Mouse (Mus musculus) liver, postnatal 0 days (tissue): Measurements from ENCODE around the gene Mpg. TPM values are rescaled to one million over a fixed set of nuclear protein-coding genes. Genes with fewer than 3 reads are reported as not detected.

Experiments
- ATAC-seq: fragments of 200-750 bp; cut with Nextera tagmentation; 2 replicates; pipeline ENCODE4 v1.8.0; 2017; ENCODE audit warnings: mild to moderate bottlenecking, moderate library complexity
- DNase-seq: peaks from one replicate; pipeline ENCODE4 v3.0.0-alpha.2; 2016
- H3K27ac ChIP-seq: fragments of 300-500 bp; sonication (generic); 2 replicates; pipeline ENCODE4 v1.5.1; 2014; ENCODE audit warnings: antibody characterized with exemption, moderate library complexity, mild to moderate bottlenecking, low read depth
- H3K27me3 ChIP-seq: fragments of 300-500 bp; sonication (generic); 2 replicates; pipeline ENCODE4 v1.6.1; 2014; ENCODE audit warnings: low read length, control low read depth, mixed read lengths; ENCODE audit not compliant: insufficient read depth
- H3K36me3 ChIP-seq: fragments of 300-500 bp; sonication (generic); replicated peaks from 2 replicates; pipeline ENCODE4 v1.6.1; 2014; ENCODE audit warnings: mild to moderate bottlenecking, control low read depth, low read length, moderate library complexity, mixed read lengths; ENCODE audit not compliant: insufficient read depth
- H3K4me1 ChIP-seq: fragments of 300-500 bp; sonication (generic); 2 replicates; pipeline ENCODE4 v1.6.1; 2014; ENCODE audit warnings: antibody characterized with exemption, mild to moderate bottlenecking, control low read depth; ENCODE audit not compliant: insufficient read depth
- H3K4me2 ChIP-seq: fragments of 300-500 bp; sonication (generic); 2 replicates; pipeline ENCODE4 v1.6.1; 2014; ENCODE audit warnings: low read depth, mild to moderate bottlenecking, low read length, moderate library complexity, mixed read lengths
- H3K4me3 ChIP-seq: fragments of 300-500 bp; sonication (generic); 2 replicates; pipeline ENCODE4 v1.5.1; 2014; ENCODE audit warnings: low read depth, low read length
- H3K9ac ChIP-seq: fragments of 300-500 bp; sonication (generic); replicated peaks from 2 replicates; pipeline ENCODE4 v1.6.1; 2014; ENCODE audit warnings: mild to moderate bottlenecking, moderate library complexity
- H3K9me3 ChIP-seq: fragments of 300-500 bp; sonication (generic); 2 replicates; pipeline ENCODE4 v1.6.1; 2016; ENCODE audit warnings: mild to moderate bottlenecking, control low read depth, low read length, mixed read lengths
- CTCF ChIP-seq: sonication (generic); IDR thresholded peaks from 2 replicates; pipeline ENCODE4 v1.5.1; 2016; ENCODE audit warnings: antibody characterized with exemption, low read depth
- EP300 ChIP-seq: IDR thresholded peaks from 2 replicates; pipeline ENCODE4 v1.6.1; 2016; ENCODE audit warnings: antibody characterized with exemption, low read depth, mild to moderate bottlenecking
- WGBS: fragments of 180-500 bp; shearing (Covaris S2); extraction: QIAGEN DNeasy Blood & Tissue Kit; methylation state at CpG from one replicate; pipeline ENCODE4 v1.1.7; 2014; ENCODE audit not compliant: insufficient replicate concordance; 5-methylcytosine and 5-hydroxymethylcytosine counted together
- polyA plus RNA-seq: library from polyadenylated mRNA; unstranded; fragments of >200 nt; fragmentation: Nextera tagmentation; extraction: Ambion mirVana; gene quantifications from 2 replicates; pipeline ENCODE4 v1.2.1, GENCODE M21; 2015

Mpg gene
- polyA plus RNA-seq, 1 experiment from 2014 or later = 13.5 TPM

- TF ChIP-seq EP300 (no peak), CTCF (no peak)
- no peaks in the 10 kb centered on the region for H3K9me3 ChIP-seq
- ATAC-seq (no peak), DNase-seq (no peak)
- H3K27ac ChIP-seq = 0 out of 2 replicates have a peak overlapping the region, but pooled peaks have one; percentile 8
- H3K4me2 ChIP-seq = peak overlapping the region; percentile 83
- H3K9ac ChIP-seq = peak overlapping the region; percentile 89
- WGBS = 42% methylated on average over 1 of the region's 1 CpGs
- H3K27me3 ChIP-seq = peaks cover 25% of the 10 kb centered on the region
- peaks cover 31% of the 10 kb centered on the region for H3K36me3 ChIP-seq
- peak overlapping the region; percentile 81 for H3K4me3 ChIP-seq
- peaks cover 31% of the 10 kb centered on the region for H3K4me1 ChIP-seq
Measured at GRCm38 (mm10) chr11:32227041-32227440, 736 bp downstream of the Mpg start.

DNA sequence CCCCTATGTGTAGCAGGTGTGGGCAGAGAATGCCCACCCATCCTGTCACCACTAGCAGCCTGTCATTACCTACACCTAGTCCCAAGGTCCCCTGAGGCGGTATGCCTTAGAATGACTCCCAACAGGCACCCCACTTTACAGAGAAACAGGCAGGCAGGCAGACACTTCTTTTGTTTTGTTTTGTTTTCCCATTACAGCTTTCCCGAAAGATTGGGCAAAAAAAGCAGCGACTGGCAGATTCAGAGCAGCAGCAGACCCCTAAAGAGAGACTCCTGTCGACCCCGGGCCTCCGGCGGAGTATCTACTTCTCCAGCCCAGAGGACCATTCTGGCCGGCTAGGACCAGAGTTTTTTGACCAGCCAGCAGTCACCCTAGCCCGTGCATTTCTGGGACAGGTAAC, 1.2 kb downstream of the Mpg start:
- no peaks in the 10 kb centered on the region for H3K9me3 ChIP-seq
- H3K4me3 ChIP-seq = peak overlapping the region; percentile 81
- peak overlapping the region; percentile 89 for H3K9ac ChIP-seq
- ATAC-seq (no peak), DNase-seq (no peak)
- no peak for TF ChIP-seq CTCF
- TF ChIP-seq EP300 = no peak
- peaks cover 22% of the 10 kb centered on the region for H3K27me3 ChIP-seq
- 94% methylated on average over 9 of the region's 9 CpGs for WGBS
- H3K4me2 ChIP-seq = peak overlapping the region; percentile 83
- H3K36me3 ChIP-seq = peaks cover 36% of the 10 kb centered on the region
- H3K27ac ChIP-seq = no peak overlapping the region
- H3K4me1 ChIP-seq = peaks cover 28% of the 10 kb centered on the region

DNA sequence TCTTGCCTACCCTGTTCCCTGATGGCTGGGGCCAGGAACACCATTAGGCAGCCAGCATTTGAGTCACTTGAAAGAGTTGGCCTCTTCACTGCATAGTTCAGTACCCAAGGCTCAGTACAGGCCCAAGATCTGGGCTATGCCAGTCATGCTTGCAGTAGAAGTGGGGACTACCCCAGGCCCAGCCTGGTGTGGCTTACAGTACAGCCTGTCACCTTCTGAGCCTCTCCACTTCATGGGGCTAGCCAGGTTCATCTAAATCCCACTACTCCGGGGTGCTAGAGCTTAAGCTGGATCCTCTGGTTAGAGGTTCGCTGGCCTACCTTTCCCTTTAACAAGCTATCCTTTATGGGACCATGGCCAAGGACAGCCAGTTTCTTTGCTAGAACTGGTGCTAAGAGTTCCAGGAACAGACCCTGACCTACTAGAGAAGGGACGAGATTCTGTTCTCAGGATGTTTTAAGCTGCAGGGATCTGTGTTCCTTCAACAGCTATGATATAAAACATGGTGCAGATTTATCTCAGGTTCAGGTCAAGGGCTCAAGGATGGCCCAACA, 2.1 kb downstream of the Mpg start:
- Histone ChIP-seq H3K27me3 (peaks cover 14% of the 10 kb centered on the region), H3K9me3 (no peaks in the 10 kb centered on the region), H3K4me2 (no peak overlapping the region), H3K27ac (no peak overlapping the region), H3K4me3 (no peak overlapping the region), H3K36me3 (peaks cover 42% of the 10 kb centered on the region), H3K4me1 (peaks cover 24% of the 10 kb centered on the region), H3K9ac (no peak overlapping the region)
- TF ChIP-seq EP300 (no peak), CTCF (no peak)
- 83% methylated on average over 3 of the region's 3 CpGs for WGBS
- ATAC-seq = no peak
- no peak for DNase-seq

GRCm38 (mm10) chr11:32230220-32230619, 3.9 kb downstream of the Mpg start:
- Histone ChIP-seq H3K9ac (no peak overlapping the region), H3K27ac (no peak overlapping the region), H3K4me2 (no peak overlapping the region), H3K9me3 (no peaks in the 10 kb centered on the region), H3K4me1 (peaks cover 16% of the 10 kb centered on the region), H3K36me3 (peaks cover 61% of the 10 kb centered on the region), H3K27me3 (0 out of 2 replicates have a peak, but pooled peaks cover under 1% of the 10 kb centered on the region), H3K4me3 (no peak overlapping the region)
- no peak for DNase-seq
- TF ChIP-seq CTCF = 0 out of 2 replicates have a peak, but pooled peaks have one; percentile 12
- no peak for TF ChIP-seq EP300
- no peak for ATAC-seq
- 80% methylated on average over 4 of the region's 4 CpGs for WGBS

GRCm38 (mm10) chr11:32231125-32231524, 4.8 kb downstream of the Mpg start:
- Histone ChIP-seq H3K36me3 (peaks cover 62% of the 10 kb centered on the region), H3K4me3 (no peak overlapping the region), H3K4me1 (peaks cover 7% of the 10 kb centered on the region), H3K9ac (no peak overlapping the region), H3K4me2 (no peak overlapping the region), H3K27me3 (no peaks in the 10 kb centered on the region), H3K27ac (no peak overlapping the region), H3K9me3 (no peaks in the 10 kb centered on the region)
- 71% methylated on average over 2 of the region's 2 CpGs for WGBS
- no peak for ATAC-seq
- no peak for DNase-seq
- no peak for TF ChIP-seq CTCF
- no peak for TF ChIP-seq EP300

DNA sequence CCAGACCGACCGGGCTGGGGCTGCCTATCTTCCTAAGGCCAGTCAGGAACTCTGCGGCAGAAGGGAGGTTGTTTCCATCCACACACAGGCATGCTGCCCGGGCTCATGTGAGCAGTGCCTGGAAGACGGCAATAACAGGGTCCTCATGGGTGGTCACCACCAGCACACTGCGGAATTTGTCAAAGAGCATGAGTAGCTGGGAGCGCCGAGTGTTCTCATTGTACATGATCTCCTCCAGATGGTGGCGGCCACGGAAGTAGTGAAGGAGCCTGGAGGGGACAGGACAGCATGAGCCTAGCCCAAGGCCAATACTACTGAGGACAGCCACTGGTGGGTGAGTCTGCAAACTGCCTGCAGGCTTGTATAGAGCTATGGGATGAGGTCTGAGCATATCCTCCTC, 6.5 kb downstream of the Mpg start:
- H3K4me2 ChIP-seq = no peak overlapping the region
- TF ChIP-seq CTCF = no peak
- no peak for TF ChIP-seq EP300
- H3K4me3 ChIP-seq = no peak overlapping the region
- H3K9me3 ChIP-seq = no peaks in the 10 kb centered on the region
- H3K36me3 ChIP-seq = peaks cover 79% of the 10 kb centered on the region
- no peak for ATAC-seq
- H3K27me3 ChIP-seq = no peaks in the 10 kb centered on the region
- no peak overlapping the region for H3K27ac ChIP-seq
- 91% methylated on average over 10 of the region's 10 CpGs for WGBS
- no peak overlapping the region for H3K9ac ChIP-seq
- H3K4me1 ChIP-seq = no peaks in the 10 kb centered on the region
- DNase-seq = no peak
